Mouse (Mus musculus): ENCODE measurements around the gene Sh2d4b.

The Sh2d4b gene

GRCm38 (mm10) chr14:40837397-40837796 is 55.7 kb downstream of the Sh2d4b start:
- no peak for DNase-seq (ENCODE audit: low read depth, low spot score)

GRCm38 (mm10) chr14:40830505-40830904 is 62.6 kb downstream of the Sh2d4b start:
- DNase-seq (ENCODE audit: low read depth, low spot score), result no peak

DNA sequence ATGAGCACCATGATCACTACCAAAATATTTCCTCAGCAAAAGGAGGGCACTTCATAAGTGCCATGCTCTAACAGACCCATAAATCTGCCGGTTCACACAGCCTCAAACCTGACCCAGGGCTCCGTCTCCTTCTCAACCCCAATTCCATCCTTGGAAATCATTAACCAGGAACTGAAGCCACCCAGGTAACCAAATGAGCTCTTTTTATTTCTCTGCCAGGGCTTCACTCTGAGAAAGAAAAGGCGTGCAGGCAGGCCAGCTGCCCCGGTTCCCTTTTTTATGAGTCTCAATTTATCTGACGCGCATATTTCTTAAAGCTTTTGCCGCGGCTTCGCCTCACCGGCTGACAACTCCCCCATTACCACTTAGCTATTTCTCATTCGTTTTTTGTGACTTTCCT is 63.0 kb downstream of the Sh2d4b start:
- DNase-seq (ENCODE audit: low read depth, low spot score), result no peak

GRCm38 (mm10) chr14:40818051-40818450 is 75.0 kb downstream of the Sh2d4b start:
- no peak for DNase-seq (ENCODE audit: low read depth, low spot score)

DNA sequence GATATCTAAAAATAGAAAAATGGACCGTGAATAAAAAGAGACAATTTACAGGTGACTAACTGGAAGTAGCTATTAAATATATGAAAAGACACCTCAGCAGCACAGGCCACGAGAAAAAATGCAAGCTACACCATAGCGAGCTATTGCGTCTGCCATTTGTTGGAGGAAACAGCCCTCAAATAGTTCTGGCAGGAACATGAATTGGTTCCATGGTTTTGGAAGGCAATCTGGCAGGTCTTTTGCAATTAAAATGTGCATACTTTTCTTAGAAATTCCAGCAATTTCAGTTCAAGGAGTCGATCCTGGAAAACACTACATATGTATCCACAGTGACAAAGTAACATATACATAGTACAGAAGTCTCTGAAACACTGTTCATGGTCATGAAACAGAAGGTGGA is 76.4 kb downstream of the Sh2d4b start:
- peak; percentile 28 for DNase-seq (ENCODE audit: low read depth, low spot score)

- DNase-seq (ENCODE audit: low read depth, low spot score), result no peak
These were observed 101.5 kb downstream of the Sh2d4b start for GRCm38 (mm10) chr14:40791606-40792005.

GRCm38 (mm10) chr14:40789110-40789509 is 104.0 kb downstream of the Sh2d4b start:
- no peak for DNase-seq (ENCODE audit: low read depth, low spot score)

GRCm38 (mm10) chr14:40769097-40770090 is 123.7 kb downstream of the Sh2d4b start:
- DNase-seq (ENCODE audit: low read depth, low spot score), result no peak
